Mouse (Mus musculus) embryonic fibroblast, embryonic 13.5 days (primary cell): ENCODE measurements around the gene Lurap1l. TPM values are rescaled to one million over a fixed set of nuclear protein-coding genes. Genes with fewer than 3 reads are reported as not detected.
A peak's percentile ranks its signal among the peaks of the same experiment; 100 is the strongest.

Experiments used
- H3K27ac ChIP-seq: 2 replicates; pipeline ENCODE4 v1.5.1; 2012; ENCODE audit warnings: low read length, control low read depth, inconsistent platforms; ENCODE audit not compliant: insufficient read depth
- H3K4me1 ChIP-seq: 2 replicates; pipeline ENCODE4 v1.6.1; 2011; ENCODE audit warnings: low read length; ENCODE audit not compliant: control insufficient read depth, insufficient read depth
- H3K4me3 ChIP-seq: 2 replicates; pipeline ENCODE4 v1.5.1; 2011; ENCODE audit warnings: mild to moderate bottlenecking, control low read depth, low read length; ENCODE audit not compliant: insufficient read depth
- CTCF ChIP-seq: IDR thresholded peaks from 2 replicates; pipeline ENCODE4 v1.5.1; 2011; ENCODE audit warnings: mild to moderate bottlenecking, control low read depth, low read length, moderate library complexity, borderline replicate concordance; ENCODE audit not compliant: insufficient read depth
- POLR2A ChIP-seq: IDR thresholded peaks from 2 replicates; pipeline ENCODE4 v1.6.1; 2011; ENCODE audit warnings: low read depth, mild to moderate bottlenecking, control low read depth, low read length, moderate library complexity
- polyA plus RNA-seq: library from polyadenylated mRNA; stranded (reverse); fragments of >200 nt; gene quantifications from 2 replicates; pipeline ENCODE4 v1.2.4, GENCODE M21; 2011; ENCODE audit warnings: low read depth; ENCODE audit not compliant: missing spikeins, insufficient read length

The Lurap1l gene
- polyA plus RNA-seq, 1 experiment = 92.6 TPM

DNA sequence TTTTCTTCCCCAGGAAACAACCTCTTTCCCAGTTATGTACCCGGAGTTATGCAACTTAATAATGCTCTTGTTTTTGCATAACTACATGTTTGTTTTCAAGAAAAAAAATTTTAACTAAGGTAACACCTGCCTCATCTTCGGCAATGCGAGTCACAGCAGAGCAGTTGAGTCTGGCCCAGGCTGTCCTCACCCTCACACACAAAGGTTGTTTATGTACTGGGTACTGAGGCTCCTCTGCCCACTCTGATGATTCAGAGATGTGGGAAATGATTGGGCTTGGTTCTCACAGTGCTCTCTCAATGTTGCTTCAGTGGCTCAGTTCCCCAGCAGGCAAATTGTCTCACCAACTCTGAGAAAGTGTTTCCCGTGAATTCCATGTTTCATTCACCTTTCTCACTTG is 23.8 kb upstream of the Lurap1l start:
- Histone ChIP-seq H3K4me1 (no peaks in the 10 kb centered on the region), H3K4me3 (no peak overlapping the region), H3K27ac (no peak overlapping the region)
- TF ChIP-seq CTCF (no peak), POLR2A (no peak)

DNA sequence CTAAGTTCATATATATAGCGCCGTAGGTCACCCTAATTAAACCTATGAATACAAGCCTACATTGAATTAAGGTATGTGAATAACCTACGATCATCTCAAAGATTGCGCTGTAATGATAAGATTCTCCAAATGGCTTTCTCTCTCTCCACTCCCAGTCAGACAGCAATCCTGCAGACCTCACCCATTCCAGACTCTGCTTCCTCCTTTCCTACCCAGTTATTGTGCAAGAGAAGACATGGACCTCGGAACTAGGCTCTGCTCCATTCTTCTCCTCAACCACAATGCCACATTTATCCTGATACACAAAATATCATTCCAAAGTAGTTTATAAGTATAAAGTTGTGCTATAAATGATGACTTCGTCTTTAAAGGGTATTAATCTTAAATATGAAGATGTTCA is 19.4 kb upstream of the Lurap1l start:
- Histone ChIP-seq H3K4me1 (no peaks in the 10 kb centered on the region), H3K27ac (no peak overlapping the region), H3K4me3 (no peak overlapping the region)
- no peak for TF ChIP-seq CTCF
- no peak for TF ChIP-seq POLR2A

DNA sequence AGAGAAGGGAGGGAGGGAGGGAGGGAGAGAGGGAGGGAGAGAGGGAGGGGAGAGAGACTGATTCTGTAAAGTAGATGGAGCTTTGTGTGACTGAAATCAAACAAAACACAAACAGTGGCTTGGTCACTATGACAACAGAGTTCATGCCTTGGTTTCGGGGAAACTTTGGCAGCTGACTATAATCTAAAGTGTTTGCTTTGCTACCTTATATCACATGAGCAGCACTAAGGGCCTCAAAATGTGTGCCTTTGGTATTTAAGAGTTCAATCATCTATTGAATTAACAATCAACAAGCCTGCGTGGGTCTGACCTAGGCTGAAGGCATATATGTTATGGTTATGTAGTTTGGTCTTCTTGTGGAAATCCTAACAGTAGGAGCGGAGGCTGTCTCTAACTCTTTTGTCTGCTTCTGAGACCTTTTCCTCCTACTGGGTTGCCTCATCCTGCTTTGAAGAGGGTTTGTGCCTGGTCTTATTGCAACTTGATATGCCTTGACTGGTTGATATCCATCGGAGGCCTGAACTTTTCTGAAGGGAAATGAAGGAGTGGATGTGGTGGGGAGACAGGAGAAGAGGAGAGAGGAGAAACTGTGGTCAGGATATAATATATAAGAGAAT is 15.1 kb upstream of the Lurap1l start:
- Histone ChIP-seq H3K4me3 (no peak overlapping the region), H3K4me1 (no peaks in the 10 kb centered on the region), H3K27ac (no peak overlapping the region)
- no peak for TF ChIP-seq CTCF
- TF ChIP-seq POLR2A = no peak

DNA sequence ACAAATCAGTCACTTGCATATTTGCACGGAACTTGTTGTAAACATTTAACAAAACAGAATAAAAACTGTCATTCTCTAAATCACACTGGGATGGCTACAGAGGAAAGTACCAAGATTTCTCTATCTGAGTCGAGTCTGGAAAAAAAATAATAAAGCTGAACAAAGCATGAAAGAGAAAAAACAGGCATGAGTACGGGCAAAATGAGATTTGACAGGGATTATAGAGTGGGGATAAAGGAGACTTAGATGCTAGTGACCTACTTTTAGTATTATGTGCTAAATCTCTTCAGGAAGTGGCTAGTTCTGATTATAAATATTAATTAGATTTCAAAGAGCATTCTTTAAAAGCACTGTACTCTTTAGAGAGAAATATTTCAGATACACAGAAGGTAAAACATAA is 3.7 kb upstream of the Lurap1l start:
- no peaks in the 10 kb centered on the region for H3K4me1 ChIP-seq
- H3K4me3 ChIP-seq = no peak overlapping the region
- no peak overlapping the region for H3K27ac ChIP-seq
- TF ChIP-seq POLR2A (no peak), CTCF (no peak)

DNA sequence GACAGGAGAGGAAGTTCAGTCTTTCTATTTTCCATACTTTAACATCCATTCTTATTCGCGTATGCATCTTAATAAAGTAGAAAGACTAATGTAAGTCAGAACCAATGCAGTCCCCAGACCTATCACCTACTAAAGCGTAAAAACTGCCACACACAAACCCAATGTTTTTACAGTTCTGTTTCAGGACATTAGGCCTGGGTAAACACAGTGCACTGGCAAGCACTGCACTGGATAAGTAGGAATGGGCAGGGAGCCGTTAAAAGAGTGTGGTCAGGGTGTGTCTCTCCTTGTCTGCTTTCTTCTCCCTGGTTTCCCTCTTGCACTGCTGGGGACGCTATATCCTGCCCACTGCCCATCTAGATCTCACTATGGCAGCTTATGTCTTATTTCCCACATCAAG is 2.5 kb upstream of the Lurap1l start:
- Histone ChIP-seq H3K27ac (peak overlapping the region; percentile 8), H3K4me3 (no peak overlapping the region), H3K4me1 (no peaks in the 10 kb centered on the region)
- no peak for TF ChIP-seq POLR2A
- no peak for TF ChIP-seq CTCF

DNA sequence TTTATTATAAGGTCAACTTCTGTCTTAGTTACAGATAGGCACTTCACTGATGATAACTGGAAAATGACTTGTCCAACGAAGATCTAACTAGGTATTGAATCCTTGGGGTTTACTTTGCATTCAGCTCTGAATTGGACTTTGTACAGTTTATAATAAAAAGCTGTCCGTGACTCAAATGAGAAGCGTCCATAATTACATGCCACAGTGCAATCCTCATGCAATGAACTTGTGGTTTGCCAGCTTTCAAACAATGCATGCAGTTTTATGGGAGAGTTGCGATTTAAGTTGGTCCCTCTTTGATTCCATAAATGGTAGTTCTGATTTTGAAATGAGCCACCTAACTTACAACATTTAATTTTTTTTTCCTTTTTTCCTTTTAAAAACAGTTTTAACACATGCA is 1.5 kb upstream of the Lurap1l start:
- Histone ChIP-seq H3K27ac (peak overlapping the region; percentile 84), H3K4me3 (no peak overlapping the region), H3K4me1 (peaks cover 1% of the 10 kb centered on the region; the same call in 1 of the 2 replicates)
- TF ChIP-seq POLR2A = no peak
- no peak for TF ChIP-seq CTCF

DNA sequence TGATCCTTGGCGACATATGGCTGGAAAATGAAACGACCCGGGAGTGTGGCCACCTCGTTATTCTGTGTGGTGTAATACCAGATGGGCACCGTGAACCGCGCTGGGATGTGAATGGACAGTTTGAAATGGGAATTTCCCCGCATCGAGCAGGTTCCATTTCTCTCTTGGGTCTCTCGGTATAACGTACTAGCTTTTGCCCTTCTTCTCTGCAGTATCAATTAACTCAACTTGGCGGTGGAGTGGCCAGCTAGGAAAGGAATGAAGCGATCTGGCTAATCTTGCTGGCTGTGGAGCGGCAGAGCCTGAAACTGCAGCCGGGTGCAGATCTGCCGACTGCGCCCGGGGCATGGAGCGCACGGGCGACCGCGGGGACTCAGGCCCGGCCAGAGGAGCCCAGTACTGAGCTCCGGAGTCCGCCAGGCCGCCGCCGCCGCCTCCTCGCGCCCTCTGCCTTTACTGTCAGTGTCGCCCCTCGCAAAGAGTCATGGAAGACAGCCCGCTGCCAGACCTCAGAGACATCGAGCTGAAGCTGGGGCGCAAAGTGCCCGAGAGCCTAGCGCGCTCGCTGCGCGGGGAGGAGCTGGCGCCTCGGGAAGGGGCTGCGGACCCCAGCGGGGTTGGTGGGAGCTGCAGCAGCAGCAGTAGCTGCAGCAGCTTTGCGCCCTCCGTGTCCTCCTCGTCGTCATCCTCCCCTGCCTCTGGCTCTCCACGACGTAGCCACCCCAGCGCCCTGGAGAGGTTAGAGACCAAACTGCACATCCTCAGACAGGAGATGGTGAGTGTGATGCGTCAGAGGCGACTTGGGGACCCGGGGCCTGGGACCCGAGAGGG is 640 bp downstream of the Lurap1l start:
- TF ChIP-seq CTCF (no peak), POLR2A (no peak; the same call in none of the 2 replicates)
- H3K27ac ChIP-seq = peak overlapping the region; percentile 75
- peak overlapping the region; percentile 89 for H3K4me3 ChIP-seq
- H3K4me1 ChIP-seq = peaks cover 3% of the 10 kb centered on the region

DNA sequence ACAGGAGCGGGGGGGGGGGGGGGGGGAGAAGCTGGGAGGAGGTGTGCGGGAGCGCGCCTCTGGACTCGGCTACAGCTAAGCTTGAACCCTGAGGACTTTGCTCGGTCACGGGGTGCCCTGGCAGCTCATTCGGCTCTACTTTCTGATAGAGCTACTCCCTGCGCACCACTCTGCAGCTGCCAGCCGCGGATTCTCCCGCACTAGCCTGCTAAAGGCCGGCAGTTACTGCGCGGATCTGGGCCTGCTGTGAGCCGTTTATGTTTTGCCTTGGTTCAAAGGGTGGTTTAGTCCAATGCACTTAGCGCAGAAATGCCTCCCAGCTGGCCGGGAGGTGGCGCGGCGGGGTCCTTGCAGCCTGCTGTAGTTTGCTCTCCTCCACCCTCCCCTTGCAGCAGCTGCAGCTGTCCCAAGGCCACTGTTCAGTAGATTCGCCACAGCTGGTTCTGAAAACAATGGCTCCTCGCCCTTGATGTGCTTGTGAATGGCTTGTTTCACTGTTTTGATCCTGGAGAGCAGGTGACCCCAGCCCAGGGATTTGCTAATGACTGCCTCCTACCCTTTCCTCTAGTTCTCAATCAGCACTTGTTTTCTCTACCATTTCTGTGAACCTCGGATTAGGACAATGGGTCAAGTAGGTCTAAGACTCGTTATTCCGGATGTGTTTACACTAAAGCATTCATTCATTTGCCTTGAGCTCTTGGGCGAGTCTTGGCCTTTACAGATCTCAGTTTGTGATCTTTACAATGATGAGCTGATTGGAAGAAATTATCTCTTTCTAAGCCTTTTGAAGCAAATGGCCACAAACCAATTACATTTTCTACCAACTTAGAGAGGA is 1.5 kb downstream of the Lurap1l start:
- Histone ChIP-seq H3K4me3 (peak overlapping the region; percentile 89), H3K4me1 (peaks cover 5% of the 10 kb centered on the region), H3K27ac (peak overlapping the region; percentile 69)
- TF ChIP-seq CTCF (peak; percentile 67), POLR2A (peak; percentile 43)

DNA sequence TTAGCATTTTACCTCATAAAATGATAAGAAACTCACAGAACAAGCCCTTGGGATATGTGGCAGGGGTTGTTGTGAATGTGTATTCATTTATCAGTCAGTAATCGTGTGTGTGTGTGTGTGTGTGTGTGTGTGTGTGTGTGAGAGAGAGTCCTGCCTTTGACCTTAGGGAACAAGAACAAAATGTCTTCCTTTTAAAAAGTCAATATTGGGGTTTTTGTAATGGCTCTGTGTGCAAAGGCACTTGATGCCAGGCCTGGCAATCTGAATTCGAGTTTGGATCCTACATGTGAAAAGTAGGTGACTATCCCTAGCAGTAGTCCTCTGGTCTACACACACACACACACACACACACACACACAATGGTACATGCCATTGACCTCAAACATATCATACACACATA is 4.8 kb downstream of the Lurap1l start:
- Histone ChIP-seq H3K27ac (no peak overlapping the region), H3K4me1 (peaks cover 17% of the 10 kb centered on the region), H3K4me3 (no peak overlapping the region)
- no peak for TF ChIP-seq POLR2A
- TF ChIP-seq CTCF = no peak
